Mouse (Mus musculus) neural tube, embryonic 12.5 days (tissue): ENCODE results near the gene Vps51. TPM values are rescaled to one million over a fixed set of nuclear protein-coding genes. Genes with fewer than 3 reads are reported as not detected.

Source experiments
- ATAC-seq: fragments of 200-750 bp; cut with Nextera tagmentation; 2 replicates; pipeline ENCODE4 v1.8.0; 2017; ENCODE audit warnings: low read depth, mild to moderate bottlenecking, moderate TSS enrichment, moderate library complexity; ENCODE audit not compliant: low FRiP score
- H3K27ac ChIP-seq: fragments of 300-500 bp; sonication (generic); 2 replicates; pipeline ENCODE4 v1.5.1; 2016
- H3K27me3 ChIP-seq: fragments of 300-500 bp; sonication (generic); replicated peaks from 2 replicates; pipeline ENCODE4 v1.6.1; 2016; ENCODE audit warnings: mild to moderate bottlenecking
- H3K36me3 ChIP-seq: fragments of 300-500 bp; sonication (generic); 2 replicates; pipeline ENCODE4 v1.6.1; 2016; ENCODE audit warnings: mild to moderate bottlenecking
- H3K4me1 ChIP-seq: fragments of 300-500 bp; sonication (generic); 2 replicates; pipeline ENCODE4 v1.6.1; 2016
- H3K4me2 ChIP-seq: fragments of 300-500 bp; sonication (generic); replicated peaks from 2 replicates; pipeline ENCODE4 v1.6.1; 2016; ENCODE audit warnings: mild to moderate bottlenecking
- H3K4me3 ChIP-seq: fragments of 300-500 bp; sonication (generic); 2 replicates; pipeline ENCODE4 v1.5.1; 2016
- H3K9ac ChIP-seq: fragments of 300-500 bp; sonication (generic); 2 replicates; pipeline ENCODE4 v1.6.1; 2016; ENCODE audit warnings: mild to moderate bottlenecking
- H3K9me3 ChIP-seq: fragments of 300-500 bp; sonication (generic); 2 replicates; pipeline ENCODE4 v1.6.1; 2016; ENCODE audit warnings: mild to moderate bottlenecking
- WGBS: fragments of 180-500 bp; shearing (Covaris S2); methylation state at CpG from one replicate; pipeline ENCODE4 v1.1.7; 2016; 5-methylcytosine and 5-hydroxymethylcytosine counted together
- polyA plus RNA-seq: library from polyadenylated mRNA; unstranded; fragments of >200 nt; fragmentation: Nextera tagmentation; extraction: Ambion mirVana; gene quantifications from 2 replicates; pipeline ENCODE4 v1.2.1, GENCODE M21; 2016

Gene Vps51
- polyA plus RNA-seq, 1 experiment from 2014 or later, result 79.4 TPM

DNA sequence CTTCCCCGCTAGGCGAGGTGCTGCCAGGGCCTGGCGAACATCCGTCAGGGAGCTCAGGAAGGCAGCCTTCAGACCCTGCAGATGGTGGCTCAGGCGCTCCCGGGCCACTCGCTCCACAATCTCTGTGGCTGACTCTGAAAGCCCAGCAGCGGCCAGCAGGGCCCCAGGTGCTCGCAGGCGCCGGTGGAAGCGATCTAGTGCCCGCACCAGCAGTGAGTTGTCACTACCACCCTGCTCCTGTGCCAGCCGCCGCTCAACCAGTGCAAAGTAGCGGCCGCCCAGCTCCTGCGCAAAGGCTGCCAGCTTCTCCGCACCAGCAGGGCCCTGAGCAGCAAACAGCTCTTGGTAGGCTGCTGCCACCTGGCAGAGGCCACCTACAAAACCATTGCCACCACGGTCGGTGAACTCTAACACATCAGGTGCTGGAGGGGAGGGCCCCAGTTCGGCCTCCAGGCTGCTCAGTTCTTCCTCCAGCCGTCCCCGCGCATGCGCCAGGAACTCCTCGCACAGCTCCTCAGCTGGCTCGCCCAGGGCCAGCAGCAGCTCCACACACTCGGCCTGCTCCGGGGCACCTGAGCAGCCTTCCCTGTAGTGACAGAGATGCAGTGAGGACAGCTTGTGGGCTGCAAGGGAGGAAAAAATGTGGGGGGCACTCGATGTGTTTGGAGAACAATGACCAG is 6.3 kb downstream of the Vps51 start:
- Histone ChIP-seq H3K4me1 (peaks cover 23% of the 10 kb centered on the region), H3K4me2 (no peak overlapping the region), H3K27me3 (no peaks in the 10 kb centered on the region), H3K4me3 (no peak overlapping the region), H3K9me3 (no peaks in the 10 kb centered on the region), H3K36me3 (peaks cover 54% of the 10 kb centered on the region), H3K27ac (no peak overlapping the region), H3K9ac (no peak overlapping the region)
- 93% methylated on average over 31 of the region's 31 CpGs for WGBS
- no peak for ATAC-seq

DNA sequence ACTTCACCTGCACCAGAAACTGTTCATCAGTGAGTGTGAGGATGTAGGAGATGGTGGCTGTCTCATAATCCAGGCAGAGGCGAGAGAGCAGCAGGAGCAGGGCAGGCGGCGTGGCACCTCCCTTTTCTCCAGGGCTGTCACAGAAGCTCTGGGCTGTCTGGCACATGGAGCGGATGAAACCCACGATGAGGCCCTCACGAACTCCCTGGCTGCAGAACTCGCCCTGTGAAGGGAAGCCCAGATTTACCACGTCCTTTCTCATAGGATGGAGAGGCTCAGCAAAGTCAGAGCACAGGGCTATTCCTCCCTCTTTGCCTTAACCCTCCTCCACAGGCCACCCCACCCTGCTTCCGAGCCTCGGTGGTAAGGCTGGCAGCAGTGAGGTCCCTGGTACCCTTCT is 7.2 kb downstream of the Vps51 start:
- H3K27ac ChIP-seq, result no peak overlapping the region
- peaks cover 25% of the 10 kb centered on the region for H3K4me1 ChIP-seq
- H3K9me3 ChIP-seq, result no peaks in the 10 kb centered on the region
- 94% methylated on average over 10 of the region's 10 CpGs for WGBS
- H3K4me3 ChIP-seq, result no peak overlapping the region
- no peak overlapping the region for H3K4me2 ChIP-seq
- H3K36me3 ChIP-seq, result peaks cover 50% of the 10 kb centered on the region
- H3K27me3 ChIP-seq, result no peaks in the 10 kb centered on the region
- H3K9ac ChIP-seq, result no peak overlapping the region
- ATAC-seq, result no peak

DNA sequence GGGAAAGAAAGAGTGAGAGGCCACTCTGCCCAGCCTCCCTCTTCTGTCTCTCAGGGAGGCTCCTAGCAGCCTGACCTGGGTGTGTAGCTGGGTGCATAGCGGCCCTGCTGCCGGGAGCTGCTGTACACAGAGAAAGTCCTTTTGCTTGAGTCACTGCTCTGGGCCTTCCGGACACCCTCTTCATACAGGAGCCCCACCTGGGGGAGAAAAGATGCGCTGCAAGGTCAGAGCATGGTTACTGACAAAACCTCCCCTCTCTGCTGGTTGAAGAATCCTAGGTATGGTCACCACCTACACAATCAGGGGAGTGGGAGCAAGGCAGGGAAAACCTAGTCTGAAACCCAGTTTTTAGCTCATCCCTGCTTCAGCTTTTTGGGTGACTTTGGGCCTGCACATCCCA is 8.1 kb downstream of the Vps51 start:
- 0 out of 2 replicates have a peak overlapping the region, but pooled peaks have one; percentile 93 for H3K4me2 ChIP-seq
- 79% methylated on average over 4 of the region's 4 CpGs for WGBS
- H3K27ac ChIP-seq, result no peak overlapping the region
- no peaks in the 10 kb centered on the region for H3K27me3 ChIP-seq
- H3K4me3 ChIP-seq, result no peak overlapping the region
- no peak overlapping the region for H3K9ac ChIP-seq
- peaks cover 25% of the 10 kb centered on the region for H3K4me1 ChIP-seq
- no peaks in the 10 kb centered on the region for H3K9me3 ChIP-seq
- peaks cover 47% of the 10 kb centered on the region for H3K36me3 ChIP-seq
- no peak for ATAC-seq

GRCm38 (mm10) chr19:6067724-6068415 is 9.2 kb downstream of the Vps51 start, which contains the start of gene Tm7sf2:
Gene Tm7sf2 (minus strand): TSS chr19:6068373.
- Histone ChIP-seq H3K4me1 (peaks cover 32% of the 10 kb centered on the region), H3K27ac (peak within 1 kb of the TSS; percentile 74), H3K4me3 (peak within 1 kb of the TSS; percentile 49), H3K27me3 (no peaks in the 10 kb centered on the region), H3K36me3 (peaks cover 38% of the 10 kb centered on the region), H3K4me2 (peak within 1 kb of the TSS; percentile 93), H3K9me3 (no peaks in the 10 kb centered on the region), H3K9ac (peak within 1 kb of the TSS; percentile 64)
- WGBS, result 6% methylated on average over 33 of the region's 33 CpGs
- peak; percentile 93 for ATAC-seq

DNA sequence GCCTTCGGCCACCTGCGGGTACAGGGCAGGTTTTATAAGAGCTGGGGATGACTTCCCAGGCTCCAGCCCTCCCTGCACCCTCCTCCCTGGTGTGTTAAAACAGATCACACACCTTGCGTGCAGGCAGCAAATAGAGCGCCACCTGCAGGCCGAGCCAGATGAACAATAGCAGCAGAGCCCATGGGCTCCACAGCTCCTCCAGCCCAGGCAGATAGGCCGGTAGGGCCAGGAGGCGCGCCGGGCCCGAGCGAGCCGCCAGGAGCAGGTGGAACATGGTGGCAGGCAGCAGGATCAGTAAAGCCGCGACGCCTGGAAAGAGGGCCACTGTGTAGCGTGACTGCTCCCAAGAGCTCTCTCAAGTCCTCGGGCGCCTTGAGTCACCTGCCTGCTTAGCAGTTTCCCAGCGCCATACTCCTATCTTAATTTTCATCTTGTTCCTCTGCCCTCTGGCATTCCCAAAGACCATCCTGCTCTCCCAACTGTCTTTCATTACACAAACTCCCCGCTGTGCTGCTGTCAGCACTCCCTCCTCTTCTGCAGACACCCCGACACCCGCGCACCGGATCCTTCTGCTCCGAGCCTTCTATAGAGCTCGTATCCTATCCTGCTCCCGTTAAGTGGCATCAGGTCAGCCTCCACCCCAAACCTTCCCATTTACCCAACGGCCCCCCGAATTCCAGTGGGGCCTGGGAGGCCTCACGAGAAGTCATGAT is 9.9 kb downstream of the Vps51 start:
- under 1% methylated on average over 30 of the region's 30 CpGs for WGBS
- no peaks in the 10 kb centered on the region for H3K27me3 ChIP-seq
- no peaks in the 10 kb centered on the region for H3K9me3 ChIP-seq
- peak overlapping the region; percentile 74 for H3K27ac ChIP-seq
- ATAC-seq, result peak; percentile 77
- H3K4me2 ChIP-seq, result peak overlapping the region; percentile 93
- peaks cover 40% of the 10 kb centered on the region for H3K4me1 ChIP-seq
- H3K9ac ChIP-seq, result peak overlapping the region; percentile 64
- peak overlapping the region; percentile 49 for H3K4me3 ChIP-seq
- peaks cover 34% of the 10 kb centered on the region for H3K36me3 ChIP-seq

- Histone ChIP-seq H3K36me3 (peaks cover 32% of the 10 kb centered on the region), H3K27ac (peak overlapping the region; percentile 74; the same call in 1 of the 2 replicates), H3K9me3 (no peaks in the 10 kb centered on the region), H3K4me2 (peak overlapping the region; percentile 93), H3K27me3 (no peaks in the 10 kb centered on the region), H3K4me3 (peak overlapping the region; percentile 49), H3K9ac (peak overlapping the region; percentile 64), H3K4me1 (peaks cover 45% of the 10 kb centered on the region)
- 31% methylated on average over 5 of the region's 5 CpGs for WGBS
- ATAC-seq, result no peak
These were observed 10.5 kb downstream of the Vps51 start for GRCm38 (mm10) chr19:6066571-6066970.

- ATAC-seq, result no peak
- Histone ChIP-seq H3K27me3 (no peaks in the 10 kb centered on the region), H3K4me3 (no peak overlapping the region), H3K4me1 (peaks cover 52% of the 10 kb centered on the region), H3K9ac (no peak overlapping the region), H3K4me2 (peak overlapping the region; percentile 100; the same call in 1 of the 2 replicates), H3K36me3 (peaks cover 12% of the 10 kb centered on the region; the same call in 1 of the 2 replicates), H3K9me3 (no peaks in the 10 kb centered on the region), H3K27ac (no peak overlapping the region)
- 94% methylated on average over 6 of the region's 6 CpGs for WGBS
These were observed 13.9 kb downstream of the Vps51 start for GRCm38 (mm10) chr19:6063081-6063480.

DNA sequence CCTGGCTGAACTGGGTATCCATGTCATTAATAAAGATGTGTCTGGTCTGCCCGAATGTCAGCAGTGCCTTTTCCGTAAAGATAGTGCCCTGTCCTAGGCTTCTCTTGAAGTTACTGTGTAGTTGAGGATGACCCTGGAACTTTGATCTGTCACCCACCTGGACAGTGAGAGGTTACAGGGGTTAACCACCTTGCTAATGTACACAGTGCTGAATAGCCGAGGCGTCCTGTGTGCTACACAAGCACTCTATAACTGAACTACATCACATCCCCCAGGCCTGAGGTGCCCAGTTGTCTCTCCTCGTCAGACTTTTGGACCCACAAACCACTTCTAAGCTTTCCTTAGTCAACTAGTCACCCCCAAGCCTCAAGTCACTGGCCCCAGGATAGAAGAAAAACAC is 14.6 kb downstream of the Vps51 start:
- Histone ChIP-seq H3K4me3 (peak overlapping the region; percentile 72), H3K27me3 (no peaks in the 10 kb centered on the region), H3K4me2 (peak overlapping the region; percentile 100), H3K9me3 (no peaks in the 10 kb centered on the region), H3K36me3 (peaks cover 12% of the 10 kb centered on the region; the same call in 1 of the 2 replicates), H3K9ac (peak overlapping the region; percentile 94), H3K27ac (no peak overlapping the region), H3K4me1 (peaks cover 47% of the 10 kb centered on the region)
- no peak for ATAC-seq
- 63% methylated on average over 5 of the region's 5 CpGs for WGBS

GRCm38 (mm10) chr19:6061641-6062302 is 15.3 kb downstream of the Vps51 start:
- no peak for ATAC-seq
- H3K4me2 ChIP-seq, result peak overlapping the region; percentile 100
- H3K27me3 ChIP-seq, result no peaks in the 10 kb centered on the region
- WGBS, result under 1% methylated on average over 44 of the region's 44 CpGs
- H3K9me3 ChIP-seq, result no peaks in the 10 kb centered on the region
- H3K4me1 ChIP-seq, result peaks cover 49% of the 10 kb centered on the region
- peak overlapping the region; percentile 80 for H3K27ac ChIP-seq
- H3K4me3 ChIP-seq, result peak overlapping the region; percentile 72
- H3K9ac ChIP-seq, result peak overlapping the region; percentile 94
- peaks cover 12% of the 10 kb centered on the region; the same call in 1 of the 2 replicates for H3K36me3 ChIP-seq

DNA sequence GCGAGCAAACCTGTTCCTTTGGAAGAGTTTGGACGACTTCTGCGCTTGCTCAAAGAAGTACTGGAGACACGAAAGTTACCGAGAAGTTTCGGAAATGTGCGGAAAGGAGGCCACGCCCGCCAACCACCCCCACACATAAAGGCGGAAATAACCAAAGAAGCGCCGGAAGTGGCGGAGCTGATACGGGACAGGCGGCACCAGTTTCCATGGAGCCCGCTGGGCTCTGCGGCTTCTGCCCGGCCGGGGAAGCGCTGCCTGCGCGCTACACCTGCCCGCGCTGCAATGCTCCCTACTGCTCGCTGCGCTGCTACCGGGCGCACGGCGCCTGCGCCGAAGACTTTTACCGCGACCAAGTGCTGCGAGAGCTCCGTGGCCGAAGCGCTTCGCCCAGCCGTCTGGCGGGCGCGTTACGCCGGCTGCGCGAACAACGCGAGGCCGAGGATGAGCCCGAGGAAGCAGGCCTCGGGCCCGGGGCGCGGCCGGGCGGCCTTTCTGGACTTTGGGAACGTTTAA is 16.0 kb downstream of the Vps51 start, which contains the start of gene Znhit2:
Gene Znhit2, plus strand, starts transcription at position 172 of the 513 bp plus-strand sequence.
- H3K9me3 ChIP-seq, result no peaks in the 10 kb centered on the region
- peak within 1 kb of the TSS; percentile 80 for H3K27ac ChIP-seq
- H3K36me3 ChIP-seq, result peaks cover 12% of the 10 kb centered on the region; the same call in 1 of the 2 replicates
- WGBS, result under 1% methylated on average over 58 of the region's 58 CpGs
- peak within 1 kb of the TSS; percentile 94 for H3K9ac ChIP-seq
- ATAC-seq, result peak; percentile 63; the same call in 1 of the 2 replicates
- H3K27me3 ChIP-seq, result no peaks in the 10 kb centered on the region
- H3K4me1 ChIP-seq, result peaks cover 49% of the 10 kb centered on the region
- peak within 1 kb of the TSS; percentile 100 for H3K4me2 ChIP-seq
- peak within 1 kb of the TSS; percentile 72 for H3K4me3 ChIP-seq

- H3K4me2 ChIP-seq, result peak overlapping the region; percentile 84
- peak overlapping the region; percentile 85 for H3K4me3 ChIP-seq
- H3K4me1 ChIP-seq, result peaks cover 44% of the 10 kb centered on the region
- H3K9ac ChIP-seq, result peak overlapping the region; percentile 83; the same call in 1 of the 2 replicates
- H3K27ac ChIP-seq, result no peak overlapping the region
- no peaks in the 10 kb centered on the region for H3K27me3 ChIP-seq
- H3K9me3 ChIP-seq, result no peaks in the 10 kb centered on the region
- WGBS, result 89% methylated on average over 5 of the region's 5 CpGs
- ATAC-seq, result no peak
- H3K36me3 ChIP-seq, result peaks cover 30% of the 10 kb centered on the region
These were observed 18.1 kb downstream of the Vps51 start for GRCm38 (mm10) chr19:6058966-6059365.
